Mouse (Mus musculus) mouse trophoblast stem cell (cell line): ENCODE measurements around the gene Irgc1.

Experiments used
- in situ Hi-C, 2 experiments: fragments of 300-500 bp; cut with MseI, MboI; formaldehyde crosslinking; loops; 2 replicates in 1 of 2; 3 replicates in 1 of 2; pipeline ENCODE4 v1.15.1; 2025

Irgc1 gene

DNA sequence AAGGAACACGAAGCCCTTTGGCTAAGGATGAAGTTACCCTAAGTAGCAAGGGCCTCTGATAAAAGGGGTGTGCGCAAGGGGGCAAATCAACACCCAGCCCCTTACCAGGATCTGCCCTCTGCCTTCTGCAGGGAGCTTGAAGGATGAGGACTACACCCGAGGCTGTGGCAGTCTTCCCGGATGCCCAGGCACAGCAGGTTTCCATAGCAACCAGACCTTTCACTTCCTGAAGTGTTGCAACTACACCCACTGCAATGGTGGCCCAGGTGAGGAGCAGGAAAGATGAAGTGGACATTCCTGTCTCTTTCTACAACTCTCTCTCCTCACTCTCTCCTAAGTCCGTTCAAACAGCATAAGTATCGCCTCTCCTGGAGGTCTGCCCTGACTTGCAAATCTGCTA is 20.3 kb upstream of the Irgc1 start:
- in situ Hi-C loops, result no loop called here

DNA sequence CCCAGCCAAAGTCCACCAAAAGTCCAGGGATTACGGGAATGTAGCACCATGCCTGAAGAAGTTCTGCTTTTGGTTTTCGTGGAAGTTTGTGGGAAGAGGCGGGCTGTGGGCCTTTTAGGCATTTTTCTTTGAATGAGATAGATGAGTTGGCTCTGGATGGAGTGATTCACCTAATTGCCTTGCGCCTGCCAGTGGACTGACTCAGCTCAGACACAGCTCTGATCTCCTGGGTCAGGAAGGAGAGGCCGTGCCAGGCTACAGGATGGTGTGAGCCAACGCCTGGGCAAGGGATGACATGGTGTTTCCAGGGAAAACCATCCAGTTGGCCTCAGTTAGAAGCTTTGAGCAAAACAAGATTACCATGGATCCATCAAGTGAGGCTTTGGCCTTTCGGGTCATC is 18.3 kb upstream of the Irgc1 start:
- in situ Hi-C loops, result no loop called here

DNA sequence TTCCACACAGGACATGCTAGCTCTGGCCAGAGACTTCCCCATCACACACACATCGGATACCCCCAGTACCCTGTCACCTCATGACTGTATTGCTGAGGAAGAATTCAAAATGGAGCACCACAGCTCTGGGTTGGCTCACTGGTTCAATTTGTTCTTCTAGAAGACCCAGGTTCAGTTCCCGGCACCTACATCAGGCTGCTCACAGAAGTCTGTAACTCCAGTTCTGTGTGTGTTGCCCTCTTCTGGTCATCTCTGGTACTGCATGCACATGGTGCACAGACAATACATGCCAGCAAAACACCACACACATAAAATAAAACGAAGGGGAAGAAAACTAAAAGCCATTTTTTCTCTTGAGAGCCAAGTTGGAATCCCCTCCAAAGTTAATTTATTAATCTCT is 17.0 kb upstream of the Irgc1 start:
- in situ Hi-C loops, result no loop called here

DNA sequence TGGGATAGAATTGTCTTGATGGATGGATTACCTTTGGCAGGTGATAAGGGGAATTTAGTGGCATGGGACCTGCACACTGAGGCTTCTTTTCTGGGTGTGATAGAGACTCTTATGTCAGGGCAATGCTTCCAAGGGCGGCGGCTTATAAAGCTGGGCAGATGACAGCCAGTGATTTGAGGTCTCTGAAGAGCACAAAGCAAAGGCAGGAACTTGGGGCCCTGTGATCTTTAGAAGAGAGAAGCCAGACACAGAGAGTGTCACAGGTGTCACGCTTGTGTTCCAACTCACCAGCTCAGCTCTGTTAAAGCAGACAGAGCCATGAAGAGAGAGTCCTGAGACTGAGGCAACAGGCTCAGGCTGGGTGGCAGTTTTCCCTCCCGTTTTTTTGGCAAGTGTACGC is 15.8 kb upstream of the Irgc1 start:
- in situ Hi-C loops, result no loop called here

DNA sequence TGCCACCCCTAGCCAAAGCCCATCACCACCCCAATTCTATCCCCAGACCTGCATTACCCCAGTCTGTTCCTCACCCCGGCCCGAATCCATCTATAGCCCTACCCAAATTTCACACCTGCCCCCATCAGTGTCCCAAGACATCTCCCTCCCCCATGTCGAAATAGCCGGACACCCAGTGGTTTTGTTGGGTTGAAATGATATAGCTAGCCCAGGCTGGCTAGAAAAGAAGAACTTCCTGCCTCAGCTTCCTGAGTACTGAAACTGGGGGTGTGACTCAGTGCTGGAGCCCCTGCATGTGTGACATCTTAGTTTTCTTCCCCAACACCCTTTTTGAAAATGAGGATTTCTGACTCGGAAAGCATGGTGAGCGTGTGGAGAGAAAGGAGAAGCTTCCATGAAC is 14.7 kb upstream of the Irgc1 start:
- in situ Hi-C loops, result no loop called here

- in situ Hi-C loops, result no loop called here
Observed at GRCm38 (mm10) chr7:24462388-24463319, 10.6 kb upstream of the Irgc1 start, which contains the start of gene Plaur. Plaur (plus strand) TSS chr7:24462484.

GRCm38 (mm10) chr7:24461376-24462051 is 9.4 kb upstream of the Irgc1 start:
- in situ Hi-C loops, result no loop called here

DNA sequence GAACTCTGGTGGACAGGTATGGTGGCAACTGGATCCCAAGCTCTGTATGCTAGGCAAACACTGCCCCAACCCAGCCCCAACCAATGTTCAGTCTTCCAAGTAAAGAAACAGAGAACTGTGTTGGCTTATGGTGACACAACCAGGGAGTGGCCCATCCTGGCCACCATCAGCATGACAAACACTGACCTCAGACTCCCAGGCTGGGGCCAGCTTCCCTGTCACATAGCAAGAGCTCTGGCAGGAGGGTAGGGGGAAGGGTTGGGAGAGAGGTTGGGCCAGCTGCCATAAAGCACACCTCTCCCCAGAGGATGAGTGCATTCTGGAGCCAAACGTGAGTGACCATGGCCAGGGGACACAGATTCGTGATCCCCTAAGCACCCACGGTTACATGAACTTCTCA is 7.7 kb upstream of the Irgc1 start:
- in situ Hi-C loops, result no loop called here

DNA sequence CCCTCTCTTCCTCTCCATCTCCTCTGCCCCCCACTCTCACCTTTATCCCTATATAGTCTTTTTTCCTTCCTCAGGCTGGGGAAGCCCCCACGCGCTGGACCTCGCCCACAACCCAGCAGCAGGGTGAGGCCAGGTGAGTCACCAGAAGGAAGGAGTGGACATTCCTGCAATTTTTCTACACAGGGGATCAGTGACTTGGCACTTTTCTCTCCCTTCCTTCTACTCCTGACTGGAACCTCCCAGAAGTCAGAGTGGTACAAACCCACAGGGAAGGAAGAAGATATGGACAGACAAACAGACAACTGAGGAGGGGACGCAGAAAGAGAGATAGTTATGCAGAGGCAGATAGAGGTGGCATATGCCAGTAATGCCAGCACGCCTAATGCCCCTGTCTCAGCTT is 7.3 kb upstream of the Irgc1 start:
- in situ Hi-C loops, result no loop called here

DNA sequence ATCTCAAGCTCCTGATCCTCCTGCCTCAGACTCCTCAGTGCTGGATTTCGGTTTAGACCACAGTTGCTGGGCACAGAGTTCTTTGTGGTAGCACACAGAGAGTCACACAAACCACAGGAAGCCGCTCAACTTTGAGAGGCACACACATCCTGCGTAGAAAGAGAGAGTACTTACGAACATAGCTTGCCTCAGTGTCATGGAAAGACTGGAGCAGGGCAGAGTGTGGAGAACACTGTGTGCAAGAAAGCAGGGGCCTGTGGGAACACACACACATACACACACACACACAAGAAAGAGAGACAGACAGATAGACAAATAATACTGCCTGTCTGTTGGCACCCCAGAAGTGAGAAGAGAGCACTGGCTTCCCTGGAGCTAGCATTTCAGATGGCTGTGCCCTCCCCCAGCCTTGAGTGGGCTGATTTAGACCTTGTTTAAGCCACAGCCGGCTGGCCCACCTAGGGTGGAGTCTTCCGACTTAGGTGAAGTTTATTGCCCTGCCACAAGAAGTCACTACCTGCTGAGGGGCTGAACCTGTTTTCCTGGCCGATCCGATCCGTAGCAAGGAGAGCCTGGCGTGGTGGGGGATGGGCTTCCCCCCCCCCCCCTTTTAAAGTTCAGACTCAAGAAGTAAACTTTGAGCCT is 5.8 kb upstream of the Irgc1 start:
- in situ Hi-C loops, result no loop called here

- in situ Hi-C loops, result no loop called here
Observed at GRCm38 (mm10) chr7:24455726-24456125, 3.6 kb upstream of the Irgc1 start.

- in situ Hi-C loops, result no loop called here
Observed at GRCm38 (mm10) chr7:24454199-24454598, 2.1 kb upstream of the Irgc1 start.

DNA sequence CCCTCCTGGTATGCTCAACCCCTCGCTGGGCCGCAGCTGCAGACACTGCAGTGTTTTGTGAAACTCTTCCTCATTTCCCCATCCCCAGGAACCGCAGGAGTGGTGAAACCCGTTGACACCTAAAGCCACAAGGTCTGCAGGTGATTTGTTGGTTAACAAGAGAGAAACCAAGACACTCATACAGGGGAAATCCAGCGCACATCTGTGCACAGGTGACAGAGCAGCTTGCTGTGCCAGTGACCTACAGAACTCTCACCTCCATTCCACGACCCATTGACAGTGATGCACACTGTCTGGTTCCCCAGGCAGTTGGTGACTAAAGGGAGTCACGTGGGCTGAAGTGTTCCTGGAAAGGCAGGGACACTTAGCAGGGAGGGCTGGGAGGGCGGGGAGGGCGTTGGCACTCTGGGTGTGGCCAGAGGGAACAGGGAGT is 1.5 kb downstream of the Irgc1 start:
- in situ Hi-C loops, result no loop called here

- in situ Hi-C loops, result no loop called here
Observed at GRCm38 (mm10) chr7:24448782-24449517, 3.1 kb downstream of the Irgc1 start.

DNA sequence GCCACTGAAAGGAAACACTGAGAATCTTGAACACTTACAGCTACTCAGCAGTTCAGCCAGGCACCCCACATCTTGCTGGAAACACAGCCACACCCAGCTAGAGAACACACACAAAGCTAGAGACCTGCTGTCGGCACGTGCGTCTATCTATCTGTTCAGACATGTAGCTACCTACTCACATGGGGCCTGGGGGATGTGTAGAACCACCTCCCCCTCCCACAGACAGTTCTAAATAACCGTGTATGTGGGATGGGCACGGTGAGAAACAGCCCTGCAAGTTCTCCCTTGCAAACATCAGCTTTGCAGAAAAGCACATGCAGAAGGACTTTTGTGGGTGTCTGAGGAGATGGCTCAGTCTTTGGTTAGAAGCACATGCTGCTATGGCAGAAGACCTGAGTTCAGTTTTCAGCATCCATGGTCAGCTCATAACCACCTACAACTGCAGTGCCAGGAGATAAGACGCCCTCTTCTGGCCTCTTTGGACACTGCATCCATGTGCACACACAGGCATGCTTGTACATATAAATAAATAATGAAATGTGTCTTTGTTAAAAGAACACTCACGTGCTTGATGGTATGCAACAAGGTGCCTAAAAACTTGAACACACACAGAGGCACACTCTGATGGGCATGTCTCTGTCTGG is 5.3 kb downstream of the Irgc1 start:
- in situ Hi-C loops, result no loop called here

DNA sequence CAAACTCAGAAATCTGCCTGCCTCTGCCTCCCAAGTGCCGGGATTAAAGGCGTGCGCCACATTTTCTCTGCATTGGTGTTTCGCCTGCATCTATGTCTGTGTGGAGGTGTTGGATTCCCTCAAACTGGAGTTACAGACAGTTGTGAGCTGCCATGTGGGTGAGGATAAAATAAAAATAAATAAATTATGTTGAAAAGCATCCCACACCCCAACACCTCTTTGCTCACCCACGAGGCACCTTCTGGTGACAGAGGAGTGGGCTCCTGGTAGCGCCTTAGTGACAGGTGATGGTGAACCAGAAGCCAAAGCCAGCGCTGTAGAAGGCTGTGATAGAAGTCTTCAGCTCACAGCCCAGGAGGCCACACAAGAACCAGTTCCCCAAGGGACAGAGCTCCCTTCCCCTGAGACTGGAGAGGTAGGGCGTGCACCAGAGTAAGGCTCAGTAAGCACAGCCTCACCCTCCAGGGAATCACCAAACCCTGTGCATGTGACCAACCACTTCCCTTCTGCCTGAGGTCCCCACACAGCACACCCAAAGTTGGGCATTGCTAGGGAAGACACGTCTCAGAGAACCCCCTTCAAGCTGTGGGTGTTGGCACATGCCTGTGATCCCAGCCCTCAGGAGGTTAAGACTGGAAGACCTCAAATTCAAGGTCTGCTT is 6.7 kb downstream of the Irgc1 start:
- in situ Hi-C loops, result no loop called here

GRCm38 (mm10) chr7:24442313-24442712 is 9.8 kb downstream of the Irgc1 start:
- in situ Hi-C loops, result no loop called here

DNA sequence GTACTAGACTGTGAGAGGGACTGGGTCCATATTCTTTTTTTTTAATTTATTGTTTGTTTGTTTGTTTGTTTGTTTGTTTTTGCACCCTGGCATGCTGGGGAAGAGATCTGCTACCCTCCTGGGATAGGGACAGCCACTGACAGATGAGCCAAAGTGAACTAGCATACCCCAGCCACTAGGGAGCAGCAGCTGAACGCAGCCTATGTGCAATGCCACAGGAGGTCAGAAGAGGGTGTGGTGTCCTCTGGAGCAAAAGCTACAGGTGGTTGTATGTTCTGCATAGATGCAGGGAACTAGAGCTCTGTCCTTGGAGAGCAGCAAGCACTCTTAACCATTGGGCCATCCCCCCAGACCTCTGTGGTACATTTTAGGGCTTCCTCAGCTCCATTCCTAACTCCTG is 10.3 kb downstream of the Irgc1 start:
- in situ Hi-C loops, result no loop called here

- in situ Hi-C loops, result no loop called here
Observed at GRCm38 (mm10) chr7:24439891-24440290, 12.2 kb downstream of the Irgc1 start.

- in situ Hi-C loops, result no loop called here
Observed at GRCm38 (mm10) chr7:24439191-24439590, 12.9 kb downstream of the Irgc1 start.

- in situ Hi-C loops, result no loop called here
Observed at GRCm38 (mm10) chr7:24437981-24438380, 14.1 kb downstream of the Irgc1 start.
